Mouse (Mus musculus) thymus, adult 2 months (tissue): ENCODE measurements at regions not wholly inside any gene's neighbourhood (a gene's known extent, or its start where the extent isn't known, plus 50 kb on each side); places are given as distances from the start of the nearest gene placed in this dataset.

Experiments used
- DNase-seq: peaks from one replicate; pipeline ENCODE4 v3.0.0; 2021
- H3K27ac ChIP-seq: fragments of 200-500 bp; 2 replicates; pipeline ENCODE4 v1.5.1; 2012; ENCODE audit warnings: low read length, control low read depth; ENCODE audit not compliant: control insufficient read depth, insufficient read depth
- H3K27me3 ChIP-seq: fragments of 200-500 bp; 2 replicates; pipeline ENCODE4 v1.6.1; 2012; ENCODE audit warnings: mild to moderate bottlenecking, low read length, moderate library complexity, mixed read lengths; ENCODE audit not compliant: control insufficient read depth, insufficient read depth
- H3K36me3 ChIP-seq: fragments of 200-500 bp; 2 replicates; pipeline ENCODE4 v1.6.1; 2012; ENCODE audit warnings: mild to moderate bottlenecking, low read length, moderate library complexity; ENCODE audit not compliant: control insufficient read depth, insufficient read depth
- H3K4me1 ChIP-seq: fragments of 200-500 bp; replicated peaks from 2 replicates; pipeline ENCODE4 v1.6.1; 2012; ENCODE audit warnings: low read length; ENCODE audit not compliant: control insufficient read depth, insufficient read depth
- H3K4me3 ChIP-seq: fragments of 200-500 bp; 2 replicates; pipeline ENCODE4 v1.5.1; 2012; ENCODE audit warnings: mild to moderate bottlenecking, low read length, control low read depth, moderate library complexity; ENCODE audit not compliant: control insufficient read depth, insufficient read depth
- CTCF ChIP-seq: fragments of 200-500 bp; IDR thresholded peaks from 2 replicates; pipeline ENCODE4 v1.5.1; 2012; ENCODE audit warnings: mild to moderate bottlenecking, control low read depth, low read length, moderate library complexity, borderline replicate concordance; ENCODE audit not compliant: control insufficient read depth, poor library complexity, insufficient read depth; ENCODE audit errors: extremely low read depth
- POLR2A ChIP-seq: fragments of 200-500 bp; IDR thresholded peaks from 2 replicates; pipeline ENCODE4 v1.6.1; 2012; ENCODE audit warnings: mild to moderate bottlenecking, low read length, control low read depth, moderate library complexity; ENCODE audit not compliant: control insufficient read depth, poor library complexity, insufficient read depth; ENCODE audit errors: extremely low read depth
- WGBS: fragments of 180-500 bp; shearing (Covaris S2); methylation state at CpG from one replicate; pipeline ENCODE4 v1.1.7; 2018; 5-methylcytosine and 5-hydroxymethylcytosine counted together

DNA sequence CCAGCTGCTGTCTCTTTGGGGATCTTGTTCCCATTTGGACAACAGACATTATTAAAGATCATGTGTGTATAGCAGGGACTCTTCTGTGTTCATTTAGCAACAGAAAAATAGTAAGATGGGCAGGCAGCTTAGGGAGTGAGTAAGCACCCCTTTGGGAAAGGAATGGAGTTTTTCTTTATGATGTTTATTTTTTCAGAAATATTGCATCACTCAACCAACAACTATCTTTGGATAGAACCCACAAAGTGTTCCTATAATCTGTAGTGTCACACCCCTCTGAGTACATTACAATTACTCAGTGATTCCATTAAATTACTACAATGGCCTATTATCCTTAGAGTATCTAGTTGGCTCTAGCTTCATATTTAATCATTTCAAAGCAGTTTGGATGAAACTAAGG lies 237.3 kb upstream of the Slc24a2 start:
- no peak for TF ChIP-seq POLR2A
- no peak for TF ChIP-seq CTCF
- no peaks in the 10 kb centered on the region for H3K36me3 ChIP-seq
- no peak overlapping the region for H3K4me3 ChIP-seq
- no peaks in the 10 kb centered on the region for H3K4me1 ChIP-seq
- H3K27ac ChIP-seq: no peak overlapping the region
- no peaks in the 10 kb centered on the region for H3K27me3 ChIP-seq
- DNase-seq: no peak

DNA sequence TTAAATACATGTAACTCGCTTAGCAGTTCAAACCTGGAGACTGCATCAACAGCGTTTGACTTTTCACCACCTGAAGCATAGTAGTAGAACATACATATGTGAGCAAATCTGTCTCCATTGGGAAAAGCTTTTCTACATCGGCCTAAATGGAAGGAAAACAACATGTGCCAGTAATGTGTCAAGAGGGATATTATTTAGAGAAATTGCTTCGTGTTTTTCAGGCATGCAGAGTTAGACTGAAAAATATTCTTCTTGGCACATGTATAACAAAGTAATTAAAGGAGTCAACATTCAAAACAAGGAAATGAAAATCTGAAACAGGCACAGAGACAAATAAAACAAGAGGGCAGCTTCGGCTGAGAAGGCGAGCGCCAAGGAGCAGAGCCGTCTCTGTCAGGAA lies 236.7 kb upstream of the Slc24a2 start:
- no peak for DNase-seq
- TF ChIP-seq POLR2A: no peak
- no peak for TF ChIP-seq CTCF
- Histone ChIP-seq H3K4me3 (no peak overlapping the region), H3K27ac (no peak overlapping the region), H3K4me1 (no peaks in the 10 kb centered on the region), H3K27me3 (no peaks in the 10 kb centered on the region), H3K36me3 (no peaks in the 10 kb centered on the region)
- WGBS: 93% methylated on average over 8 of the region's 8 CpGs

DNA sequence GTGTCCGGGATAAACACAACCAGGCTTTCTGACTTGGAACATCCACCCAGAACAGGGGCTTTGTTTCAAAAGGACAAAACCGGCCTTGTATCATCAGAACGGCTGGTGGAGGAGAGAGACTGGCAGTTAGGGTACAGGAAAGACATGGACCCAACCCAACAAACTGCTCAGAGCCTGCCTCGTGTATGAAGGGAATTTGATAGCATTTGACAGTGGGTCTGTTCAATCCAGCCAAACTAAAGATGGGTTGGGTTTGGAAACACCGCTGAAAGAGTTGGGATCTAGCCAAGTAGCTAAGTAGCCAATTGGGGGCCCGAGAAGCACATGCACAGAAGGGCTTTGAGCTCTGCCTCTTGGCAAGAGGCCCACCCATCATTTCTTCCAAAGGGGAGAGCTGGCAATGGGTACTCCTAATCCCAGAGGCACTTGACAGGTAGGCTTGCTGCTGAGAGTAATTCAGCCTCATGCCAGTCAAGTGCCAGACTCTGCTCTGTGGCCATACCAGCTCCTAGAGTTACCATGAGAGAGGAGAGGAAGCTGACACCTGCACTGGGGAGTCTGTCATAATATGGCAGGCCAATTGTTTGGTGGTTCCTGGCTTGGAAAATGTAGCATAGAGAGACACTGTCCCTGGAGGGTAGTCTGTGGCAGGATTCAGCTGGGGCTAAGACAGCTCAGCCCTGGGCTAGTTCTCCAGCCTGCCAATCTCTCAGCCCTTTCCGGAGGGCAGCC lies 231.1 kb upstream of the Slc24a2 start:
- TF ChIP-seq CTCF: no peak
- TF ChIP-seq POLR2A: no peak
- DNase-seq: no peak
- no peaks in the 10 kb centered on the region for H3K27me3 ChIP-seq

DNA sequence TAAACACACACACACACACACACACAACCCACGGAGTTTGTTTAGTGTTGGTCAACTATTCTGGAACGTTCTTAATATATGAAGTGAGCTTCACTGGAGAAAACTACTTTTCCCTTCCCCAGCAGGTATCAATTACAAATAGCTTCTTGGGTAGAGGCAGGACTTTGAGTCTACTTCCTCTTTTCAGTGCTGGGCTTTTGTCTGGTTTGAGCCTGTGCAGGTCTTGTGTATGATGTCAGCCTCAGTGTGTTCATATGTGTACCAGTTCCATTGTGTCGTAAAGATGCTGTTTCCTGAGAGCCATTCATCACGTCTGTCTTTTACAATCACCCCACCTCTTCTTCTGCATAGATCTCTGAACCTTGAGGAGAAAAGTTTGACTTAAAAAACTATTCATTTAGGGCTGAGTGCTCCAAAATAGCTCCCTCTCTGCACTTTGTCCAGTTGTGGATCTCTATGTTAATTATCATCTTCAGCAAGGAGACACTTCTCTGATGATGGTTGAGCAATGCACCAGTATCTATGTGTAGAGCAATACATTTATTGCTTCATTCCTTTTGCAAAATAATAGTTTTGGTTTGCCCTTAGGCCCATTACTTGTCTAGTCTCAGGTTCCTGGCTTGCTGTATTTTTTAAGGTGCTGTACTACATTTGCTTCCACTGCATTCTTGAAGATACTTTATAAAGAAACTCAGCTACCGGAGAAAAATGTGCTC lies 225.7 kb upstream of the Slc24a2 start:
- no peaks in the 10 kb centered on the region for H3K4me1 ChIP-seq
- no peak overlapping the region for H3K27ac ChIP-seq
- H3K4me3 ChIP-seq: no peak overlapping the region
- no peaks in the 10 kb centered on the region for H3K27me3 ChIP-seq
- H3K36me3 ChIP-seq: no peaks in the 10 kb centered on the region
- WGBS: 43% methylated on average over 5 of the region's 5 CpGs
- TF ChIP-seq POLR2A: no peak
- TF ChIP-seq CTCF: no peak
- no peak for DNase-seq

More for the DNA sequence above, 231.1 kb upstream of the Slc24a2 start:
- Histone ChIP-seq H3K4me3 (no peak overlapping the region), H3K36me3 (no peaks in the 10 kb centered on the region), H3K4me1 (no peaks in the 10 kb centered on the region), H3K27ac (no peak overlapping the region)
- WGBS: 91% methylated on average over 7 of the region's 7 CpGs

DNA sequence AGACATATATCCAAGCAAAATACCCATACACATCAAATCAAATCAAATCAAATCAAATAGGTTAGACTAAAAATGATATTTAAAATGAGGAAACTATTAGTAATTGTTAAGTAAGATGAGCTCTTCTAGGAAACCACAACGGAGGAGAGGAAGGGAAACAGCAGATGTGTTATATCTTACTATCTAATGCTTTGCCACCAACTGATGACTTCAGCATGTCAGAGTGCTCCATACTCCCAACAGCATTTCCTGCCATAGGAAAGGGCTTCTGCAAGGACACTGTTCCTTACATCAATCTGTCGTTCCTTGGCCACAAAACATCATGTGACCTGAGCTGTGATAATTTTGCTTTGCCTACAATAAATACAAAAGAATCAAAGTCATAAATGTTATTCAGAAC lies 221.8 kb upstream of the Slc24a2 start:
- H3K27ac ChIP-seq: no peak overlapping the region
- no peak for TF ChIP-seq POLR2A
- TF ChIP-seq CTCF: no peak
- H3K4me3 ChIP-seq: no peak overlapping the region
- H3K27me3 ChIP-seq: no peaks in the 10 kb centered on the region
- no peak for DNase-seq
- no peaks in the 10 kb centered on the region for H3K4me1 ChIP-seq
- 6% methylated on average over 2 of the region's 2 CpGs for WGBS
- no peaks in the 10 kb centered on the region for H3K36me3 ChIP-seq

DNA sequence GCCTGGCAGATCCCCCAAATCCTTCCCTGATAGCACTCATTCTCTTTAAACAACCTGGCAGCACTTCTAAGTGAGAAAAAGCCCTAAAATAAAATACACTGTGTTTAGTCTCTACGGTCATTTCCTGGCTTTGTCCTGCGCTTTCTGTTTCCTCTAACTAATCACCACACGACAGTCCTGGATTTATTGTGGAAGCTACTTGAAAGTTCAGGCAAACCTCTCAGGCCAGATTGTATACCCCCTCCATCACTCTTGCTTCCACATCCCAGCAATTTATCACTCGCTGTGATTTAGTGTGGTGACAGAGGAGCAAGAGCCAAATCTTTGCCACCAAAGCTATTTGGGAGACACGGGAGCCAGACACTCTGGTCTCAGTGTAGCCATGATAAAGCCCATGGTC lies 221.0 kb upstream of the Slc24a2 start:
- no peak for DNase-seq
- WGBS: 59% methylated on average over 5 of the region's 5 CpGs

DNA sequence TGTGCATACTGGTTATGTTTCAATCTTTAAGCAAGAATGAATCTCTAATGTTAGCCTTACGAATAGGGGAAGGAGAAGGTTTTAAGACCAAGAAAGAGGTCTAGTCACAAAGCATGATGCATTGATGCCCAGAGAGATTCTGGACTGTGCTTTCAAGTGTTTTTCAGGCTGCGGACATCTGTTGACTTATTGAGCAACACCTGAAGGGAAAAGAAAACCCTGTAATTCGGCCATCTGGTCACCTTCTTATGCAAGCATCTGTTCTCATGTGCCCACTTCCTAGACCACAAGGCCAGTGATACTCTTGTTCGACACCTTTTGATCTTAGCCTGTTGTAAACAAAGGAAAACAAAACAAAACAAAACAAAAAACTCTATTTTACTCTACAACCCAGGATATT lies 218.1 kb upstream of the Slc24a2 start:
- no peaks in the 10 kb centered on the region for H3K4me1 ChIP-seq
- no peaks in the 10 kb centered on the region for H3K27me3 ChIP-seq
- no peak overlapping the region for H3K4me3 ChIP-seq
- no peak for DNase-seq
- H3K36me3 ChIP-seq: no peaks in the 10 kb centered on the region
- TF ChIP-seq CTCF: no peak
- no peak overlapping the region for H3K27ac ChIP-seq
- WGBS: 93% methylated on average over 4 of the region's 4 CpGs

More for the DNA sequence above, 221.0 kb upstream of the Slc24a2 start:
- Histone ChIP-seq H3K27ac (no peak overlapping the region), H3K36me3 (no peaks in the 10 kb centered on the region), H3K27me3 (no peaks in the 10 kb centered on the region), H3K4me3 (no peak overlapping the region), H3K4me1 (no peaks in the 10 kb centered on the region)
- TF ChIP-seq CTCF: no peak
